Mouse (Mus musculus) heart, embryonic 14.5 days (tissue): Measurements from ENCODE around the gene Clic4. TPM values are rescaled to one million over a fixed set of nuclear protein-coding genes. Genes with fewer than 3 reads are reported as not detected.
A peak's percentile ranks its signal among the peaks of the same experiment; 100 is the strongest.

Experiments used
- ATAC-seq: fragments of 200-750 bp; cut with Nextera tagmentation; 2 replicates; pipeline ENCODE4 v1.8.0; 2017; ENCODE audit warnings: low read depth, moderate TSS enrichment; ENCODE audit not compliant: insufficient number of reproducible peaks, insufficient read depth, low FRiP score
- H3K27ac ChIP-seq, 2 experiments: fragments of 200-500 bp in 1 of 2; fragments of 300-500 bp in 1 of 2; sonication (generic) in 1 of 2; replicated peaks in 1 of 2; 2 replicates each; pipeline ENCODE4 v1.5.1; 2012 to 2014; ENCODE audit warnings: low read depth in 2 of 2, low read length in 2 of 2, control low read depth in 1 of 2, mild to moderate bottlenecking in 1 of 2, mixed read lengths in 1 of 2; ENCODE audit not compliant: control insufficient read depth in 1 of 2, insufficient read depth in 1 of 2
- H3K27me3 ChIP-seq: fragments of 300-500 bp; sonication (generic); 2 replicates; pipeline ENCODE4 v1.6.1; 2014; ENCODE audit warnings: mild to moderate bottlenecking, low read length, control low read depth; ENCODE audit not compliant: control insufficient read depth, insufficient read depth
- H3K36me3 ChIP-seq: fragments of 300-500 bp; sonication (generic); 2 replicates; pipeline ENCODE4 v1.6.1; 2014; ENCODE audit warnings: mild to moderate bottlenecking, control low read depth, low read length, mixed read lengths; ENCODE audit not compliant: control insufficient read depth, insufficient read depth
- H3K4me1 ChIP-seq, 2 experiments: fragments of 200-500 bp in 1 of 2; fragments of 300-500 bp in 1 of 2; sonication (generic) in 1 of 2; 2 replicates each; pipeline ENCODE4 v1.6.1; 2012 to 2014; ENCODE audit warnings: low read length in 2 of 2, control low read depth in 1 of 2, mixed read lengths in 1 of 2; ENCODE audit not compliant: control insufficient read depth in 2 of 2, insufficient read depth in 2 of 2
- H3K4me2 ChIP-seq: fragments of 300-500 bp; sonication (generic); 2 replicates; pipeline ENCODE4 v1.6.1; 2014; ENCODE audit warnings: mild to moderate bottlenecking, low read length
- H3K4me3 ChIP-seq, 2 experiments: fragments of 200-500 bp in 1 of 2; fragments of 300-500 bp in 1 of 2; sonication (generic) in 1 of 2; 2 replicates each; pipeline ENCODE4 v1.5.1; 2012 to 2014; ENCODE audit warnings: low read length in 2 of 2, mild to moderate bottlenecking in 2 of 2, control low read depth in 1 of 2, low read depth in 1 of 2, moderate library complexity in 1 of 2; ENCODE audit not compliant: control insufficient read depth in 1 of 2, insufficient read depth in 1 of 2
- H3K9ac ChIP-seq: fragments of 300-500 bp; sonication (generic); 2 replicates; pipeline ENCODE4 v1.6.1; 2014; ENCODE audit warnings: mild to moderate bottlenecking, low read length
- H3K9me3 ChIP-seq: fragments of 300-500 bp; sonication (generic); 2 replicates; pipeline ENCODE4 v1.6.1; 2016; ENCODE audit warnings: low read length, control low read depth; ENCODE audit not compliant: control insufficient read depth
- WGBS: fragments of 180-500 bp; shearing (Covaris S2); extraction: QIAGEN DNeasy Blood & Tissue Kit; methylation state at CpG from one replicate; pipeline ENCODE4 v1.1.7; 2014; 5-methylcytosine and 5-hydroxymethylcytosine counted together
- polyA plus RNA-seq: library from polyadenylated mRNA; unstranded; fragments of >200 nt; fragmentation: Nextera tagmentation; extraction: Ambion mirVana; gene quantifications from 2 replicates; pipeline ENCODE4 v1.2.1, GENCODE M21; 2014

The Clic4 gene
- polyA plus RNA-seq, 1 experiment from 2014 or later, result 181 TPM

- Histone ChIP-seq H3K27me3 (no peaks in the 10 kb centered on the region), H3K36me3 (peaks cover 22% of the 10 kb centered on the region), H3K9me3 (no peaks in the 10 kb centered on the region), H3K4me3 (no peak overlapping the region), H3K9ac (peak overlapping the region; percentile 32; the same call in 1 of the 2 replicates), H3K4me1 (peaks cover 37 to 85% of the 10 kb centered on the region in 2 experiments), H3K27ac (peak overlapping the region; percentile 42 to 90; a peak in 3 of 4 replicates), H3K4me2 (peak overlapping the region; percentile 38)
- WGBS, result 20% methylated on average over 5 of the region's 5 CpGs
- no peak for ATAC-seq
Measured at GRCm38 (mm10) chr4:135241669-135242068, 30.9 kb downstream of the Clic4 start.

DNA sequence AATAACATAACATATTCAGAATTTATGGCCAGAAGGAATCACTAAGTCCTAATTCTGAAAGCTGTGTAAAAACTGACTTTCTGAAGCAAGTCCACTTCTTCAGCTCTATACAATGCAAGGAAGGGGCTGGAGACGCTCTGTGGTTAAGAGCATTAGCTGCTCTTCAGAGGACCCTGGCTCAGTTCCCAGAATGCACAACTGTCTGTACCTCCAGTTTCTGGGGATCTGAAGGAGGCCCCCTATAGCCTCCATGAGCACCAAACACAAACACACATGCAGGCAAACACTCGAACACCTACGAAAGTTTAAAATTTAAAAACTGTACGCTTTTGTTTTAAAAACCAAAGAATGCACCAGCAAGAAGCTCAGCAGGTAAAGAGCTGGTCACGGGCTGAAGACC lies 31.5 kb downstream of the Clic4 start:
- H3K4me2 ChIP-seq, result peak overlapping the region; percentile 38; the same call in 1 of the 2 replicates
- no peak for ATAC-seq
- H3K27ac ChIP-seq, result peak overlapping the region in 1 of 2 experiments; percentile 90; a peak in 2 of 4 replicates
- WGBS, result 52% methylated on average over 5 of the region's 5 CpGs
- H3K36me3 ChIP-seq, result peaks cover 27% of the 10 kb centered on the region
- H3K4me1 ChIP-seq, result peaks cover 40 to 85% of the 10 kb centered on the region in 2 experiments
- H3K9ac ChIP-seq, result peak overlapping the region; percentile 32; the same call in 1 of the 2 replicates
- H3K4me3 ChIP-seq, result no peak overlapping the region
- H3K9me3 ChIP-seq, result no peaks in the 10 kb centered on the region
- H3K27me3 ChIP-seq, result no peaks in the 10 kb centered on the region

- H3K9me3 ChIP-seq, result no peaks in the 10 kb centered on the region
- H3K27me3 ChIP-seq, result no peaks in the 10 kb centered on the region
- H3K36me3 ChIP-seq, result peaks cover 32% of the 10 kb centered on the region
- H3K4me1 ChIP-seq, result peaks cover 38 to 85% of the 10 kb centered on the region in 2 experiments
- no peak for ATAC-seq
- no peak overlapping the region for H3K4me2 ChIP-seq
- H3K9ac ChIP-seq, result no peak overlapping the region; the same call in 1 of the 2 replicates
- H3K4me3 ChIP-seq, result no peak overlapping the region
- peak overlapping the region in 1 of 2 experiments; percentile 90; a peak in 2 of 4 replicates for H3K27ac ChIP-seq
- WGBS, result 72% methylated on average over 3 of the region's 3 CpGs
Measured at GRCm38 (mm10) chr4:135240329-135240728, 32.3 kb downstream of the Clic4 start.

GRCm38 (mm10) chr4:135238706-135239510 lies 33.7 kb downstream of the Clic4 start:
- Histone ChIP-seq H3K4me1 (peaks cover 38 to 81% of the 10 kb centered on the region in 2 experiments), H3K9me3 (no peaks in the 10 kb centered on the region), H3K36me3 (peaks cover 44% of the 10 kb centered on the region), H3K27ac (peak overlapping the region; percentile 89 to 90), H3K4me2 (peak overlapping the region; percentile 50), H3K9ac (peak overlapping the region; percentile 53), H3K27me3 (no peaks in the 10 kb centered on the region), H3K4me3 (no peak overlapping the region)
- 40% methylated on average over 13 of the region's 13 CpGs for WGBS
- ATAC-seq, result 0 out of 2 replicates have a peak, but pooled peaks have one; percentile 29

GRCm38 (mm10) chr4:135236658-135237057 lies 36.0 kb downstream of the Clic4 start:
- no peaks in the 10 kb centered on the region for H3K27me3 ChIP-seq
- H3K4me2 ChIP-seq, result no peak overlapping the region
- H3K27ac ChIP-seq, result peak overlapping the region; percentile 62 to 66
- peaks cover 34 to 68% of the 10 kb centered on the region in 2 experiments for H3K4me1 ChIP-seq
- no peak overlapping the region for H3K4me3 ChIP-seq
- peaks cover 50% of the 10 kb centered on the region for H3K36me3 ChIP-seq
- no peaks in the 10 kb centered on the region for H3K9me3 ChIP-seq
- no peak for ATAC-seq
- 0 out of 2 replicates have a peak overlapping the region, but pooled peaks have one; percentile 10 for H3K9ac ChIP-seq
- WGBS, result 43% methylated on average over 4 of the region's 4 CpGs

DNA sequence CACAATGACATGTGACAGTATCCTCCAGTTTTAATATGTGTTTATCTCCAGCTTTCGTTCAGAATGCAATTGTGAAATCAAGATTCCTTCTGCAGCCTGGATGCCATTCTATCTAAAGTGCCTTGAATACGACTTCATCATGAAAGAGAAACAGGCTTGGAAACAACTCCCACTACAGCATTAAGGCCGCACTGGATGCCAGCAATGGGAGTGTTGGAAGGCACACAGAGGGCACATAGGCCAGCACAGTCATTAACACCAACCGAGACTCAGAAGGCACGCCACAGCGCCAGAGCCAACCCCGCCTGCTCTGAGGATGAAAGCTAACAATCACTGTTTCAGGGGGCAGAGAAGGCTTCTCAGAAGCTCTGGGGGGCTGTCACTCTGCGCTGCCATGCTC lies 37.1 kb downstream of the Clic4 start:
- Histone ChIP-seq H3K27me3 (no peaks in the 10 kb centered on the region), H3K36me3 (peaks cover 50% of the 10 kb centered on the region), H3K4me2 (no peak overlapping the region), H3K9me3 (no peaks in the 10 kb centered on the region), H3K9ac (0 out of 2 replicates have a peak overlapping the region, but pooled peaks have one; percentile 10), H3K4me3 (no peak overlapping the region), H3K4me1 (peaks cover 36 to 68% of the 10 kb centered on the region in 2 experiments), H3K27ac (peak overlapping the region; percentile 3 to 62; a peak in 2 of 4 replicates)
- WGBS, result 58% methylated on average over 8 of the region's 8 CpGs
- no peak for ATAC-seq

GRCm38 (mm10) chr4:135232563-135232962 lies 40.1 kb downstream of the Clic4 start:
- WGBS, result 68% methylated on average over 5 of the region's 5 CpGs
- H3K4me2 ChIP-seq, result no peak overlapping the region
- no peak overlapping the region for H3K9ac ChIP-seq
- H3K36me3 ChIP-seq, result peaks cover 37% of the 10 kb centered on the region
- no peak overlapping the region for H3K4me3 ChIP-seq
- peaks cover 16 to 46% of the 10 kb centered on the region in 2 experiments for H3K4me1 ChIP-seq
- ATAC-seq, result no peak
- H3K9me3 ChIP-seq, result no peaks in the 10 kb centered on the region
- H3K27ac ChIP-seq, result no peak overlapping the region
- H3K27me3 ChIP-seq, result no peaks in the 10 kb centered on the region
